Mouse (Mus musculus) olfactory bulb, adult 2 months (tissue): ENCODE results near the gene Ppp1r36. TPM values are rescaled to one million over a fixed set of nuclear protein-coding genes. Genes with fewer than 3 reads are reported as not detected.
A peak's percentile ranks its signal among the peaks of the same experiment; 100 is the strongest.

Experiments
- H3K27ac ChIP-seq: fragments of 200-500 bp; 2 replicates; pipeline ENCODE4 v1.5.1; 2012; ENCODE audit warnings: low read depth, low read length; ENCODE audit not compliant: insufficient read depth
- H3K4me1 ChIP-seq: fragments of 200-500 bp; 2 replicates; pipeline ENCODE4 v1.6.1; 2012; ENCODE audit warnings: low read length; ENCODE audit not compliant: control insufficient read depth, insufficient read depth
- H3K4me3 ChIP-seq: fragments of 200-500 bp; 2 replicates; pipeline ENCODE4 v1.5.1; 2012; ENCODE audit warnings: mild to moderate bottlenecking, low read depth, low read length, moderate library complexity; ENCODE audit not compliant: insufficient read depth
- CTCF ChIP-seq: fragments of 200-500 bp; IDR thresholded peaks from 2 replicates; pipeline ENCODE4 v1.5.1; 2012; ENCODE audit warnings: low read depth, mild to moderate bottlenecking, low read length, moderate library complexity; ENCODE audit not compliant: insufficient read depth
- POLR2A ChIP-seq: fragments of 200-500 bp; IDR thresholded peaks from 2 replicates; pipeline ENCODE4 v1.6.1; 2012; ENCODE audit warnings: mild to moderate bottlenecking, low read depth, low read length, moderate library complexity; ENCODE audit not compliant: insufficient read depth
- whole genome bisulfite sequencing: fragments of 180-500 bp; shearing (Covaris S2); methylation state at CpG from one replicate; pipeline ENCODE4 v1.1.7; 2018; 5-methylcytosine and 5-hydroxymethylcytosine counted together
- polyA plus RNA-seq: library from polyadenylated mRNA; stranded (reverse); fragments of >200 nt; gene quantifications from 2 replicates; pipeline ENCODE4 v1.2.4, GENCODE M21; 2012; ENCODE audit warnings: low replicate concordance; ENCODE audit not compliant: missing spikeins, insufficient read depth, insufficient read length

Gene Ppp1r36
- polyA plus RNA-seq, 1 experiment: not detected

- TF ChIP-seq POLR2A (no peak), CTCF (no peak)
- no peak overlapping the region for H3K27ac ChIP-seq
- 11% methylated on average over 20 of the region's 20 CpGs for WGBS
These were observed 12.5 kb upstream of the Ppp1r36 start for GRCm38 (mm10) chr12:76404836-76405182.

GRCm38 (mm10) chr12:76405183-76405970, 12.0 kb upstream of the Ppp1r36 start:
- WGBS: 5% methylated on average over 64 of the region's 64 CpGs
- Histone ChIP-seq H3K27ac (no peak overlapping the region), H3K4me3 (peak overlapping the region; percentile 83), H3K4me1 (peaks cover 20% of the 10 kb centered on the region)
- no peak for TF ChIP-seq CTCF
- no peak for TF ChIP-seq POLR2A

More at GRCm38 (mm10) chr12:76404836-76405182, 12.5 kb upstream of the Ppp1r36 start:
- H3K4me3 ChIP-seq: peak overlapping the region; percentile 83
- peaks cover 20% of the 10 kb centered on the region for H3K4me1 ChIP-seq

- Histone ChIP-seq H3K27ac (no peak overlapping the region), H3K4me3 (peak overlapping the region; percentile 83), H3K4me1 (peaks cover 20% of the 10 kb centered on the region)
- WGBS: 14% methylated on average over 23 of the region's 23 CpGs
- no peak for TF ChIP-seq POLR2A
- no peak for TF ChIP-seq CTCF
These were observed 11.4 kb upstream of the Ppp1r36 start for GRCm38 (mm10) chr12:76405971-76406370.

GRCm38 (mm10) chr12:76407184-76407583, 10.2 kb upstream of the Ppp1r36 start:
- Histone ChIP-seq H3K4me1 (peaks cover 20% of the 10 kb centered on the region), H3K27ac (no peak overlapping the region), H3K4me3 (no peak overlapping the region)
- 62% methylated on average over 1 of the region's 1 CpGs for WGBS
- TF ChIP-seq CTCF: no peak
- no peak for TF ChIP-seq POLR2A

GRCm38 (mm10) chr12:76409166-76409565, 8.2 kb upstream of the Ppp1r36 start:
- TF ChIP-seq CTCF: no peak
- no peak for TF ChIP-seq POLR2A
- no peak overlapping the region for H3K4me3 ChIP-seq
- WGBS: 80% methylated on average over 4 of the region's 4 CpGs
- no peak overlapping the region for H3K27ac ChIP-seq
- peaks cover 17% of the 10 kb centered on the region for H3K4me1 ChIP-seq

GRCm38 (mm10) chr12:76415383-76416010, 1.8 kb upstream of the Ppp1r36 start:
- no peak overlapping the region for H3K4me3 ChIP-seq
- 93% methylated on average over 12 of the region's 12 CpGs for WGBS
- peaks cover 5% of the 10 kb centered on the region for H3K4me1 ChIP-seq
- TF ChIP-seq CTCF: no peak
- no peak for TF ChIP-seq POLR2A
- no peak overlapping the region for H3K27ac ChIP-seq

GRCm38 (mm10) chr12:76418346-76418745, 1.0 kb downstream of the Ppp1r36 start:
- Histone ChIP-seq H3K4me3 (no peak overlapping the region), H3K4me1 (peaks cover 5% of the 10 kb centered on the region), H3K27ac (no peak overlapping the region)
- no peak for TF ChIP-seq POLR2A
- TF ChIP-seq CTCF: no peak
- WGBS: 94% methylated on average over 5 of the region's 5 CpGs

GRCm38 (mm10) chr12:76425256-76425655, 7.9 kb downstream of the Ppp1r36 start:
- TF ChIP-seq CTCF: no peak
- no peak for TF ChIP-seq POLR2A
- peaks cover 4% of the 10 kb centered on the region; the same call in 1 of the 2 replicates for H3K4me1 ChIP-seq
- 96% methylated on average over 3 of the region's 3 CpGs for WGBS
- no peak overlapping the region for H3K27ac ChIP-seq
- H3K4me3 ChIP-seq: no peak overlapping the region

GRCm38 (mm10) chr12:76427546-76427945, 10.2 kb downstream of the Ppp1r36 start:
- H3K4me1 ChIP-seq: peaks cover 4% of the 10 kb centered on the region; the same call in 1 of the 2 replicates
- no peak overlapping the region for H3K4me3 ChIP-seq
- WGBS: 54% methylated on average over 5 of the region's 5 CpGs
- no peak for TF ChIP-seq CTCF
- no peak for TF ChIP-seq POLR2A
- H3K27ac ChIP-seq: no peak overlapping the region
